Mouse (Mus musculus): Measurements from ENCODE around the gene Cln6. TPM values are rescaled to one million over a fixed set of nuclear protein-coding genes. Genes with fewer than 3 reads are reported as not detected.

Cln6 gene
- total and polyA plus RNA-seq, 3 experiments = 29.4 to 52.1 TPM; not detected in 1

GRCm38 (mm10) chr9:62825791-62826393 is 12.7 kb upstream of the Cln6 start:
- Histone ChIP-seq H3K4me1 (ENCODE audit: control insufficient read depth in 1 of 2, insufficient read depth in 2 of 2, low read length in 2 of 2) (peaks cover 8 to 22% of the 10 kb centered on the region in 2 experiments), H3K27ac (ENCODE audit: control insufficient read depth, low read depth, low read length) (peak overlapping the region; percentile 90), H3K79me2 (ENCODE audit: control insufficient read depth, insufficient read depth, low read length, poor library complexity) (no peaks in the 10 kb centered on the region; the same call in 1 of the 2 replicates), H3K36me3 (ENCODE audit: control insufficient read depth in 1 of 2, insufficient read depth in 2 of 2, low read length in 2 of 2) (peaks cover 0 to 15% of the 10 kb centered on the region in 2 experiments; a peak in 2 of 4 replicates), H3K9ac (ENCODE audit: control insufficient read depth, low read depth, low read length, poor library complexity, severe bottlenecking) (peak overlapping the region; percentile 74), H3K27me3 (ENCODE audit: control insufficient read depth in 1 of 2, insufficient read depth in 2 of 2, low read length in 2 of 2) (no peaks in the 10 kb centered on the region), H3K4me3 (ENCODE audit: control insufficient read depth in 1 of 2, insufficient read depth in 1 of 2, low read depth in 2 of 2, low read length in 2 of 2) (peak overlapping the region; percentile 25 to 28), H3K9me3 (replicated peaks; ENCODE audit: insufficient read depth, low read length) (no peaks in the 10 kb centered on the region)
- DNase-seq (ENCODE audit: low read depth, low spot score) = peak; percentile 91
- no peak for TF ChIP-seq POLR2AphosphoS2 (IDR thresholded peaks at IDR 0.05; ENCODE audit: low read length)
- no peak for TF ChIP-seq RCOR1 (IDR thresholded peaks at IDR 0.05; ENCODE audit: low read depth, low read length)
- no peak for TF ChIP-seq ZKSCAN1 (IDR thresholded peaks at IDR 0.05; ENCODE audit: low read depth, low read length)
- TF ChIP-seq BHLHE40 (IDR thresholded peaks at IDR 0.05; ENCODE audit: borderline replicate concordance, low read depth, low read length) = peak; percentile 23; the same call in 1 of the 2 replicates
- no peak for TF ChIP-seq UBTF (IDR thresholded peaks at IDR 0.05; ENCODE audit: borderline replicate concordance, insufficient read depth, low read depth, low read length)
- TF ChIP-seq ELF1 (IDR thresholded peaks at IDR 0.05; ENCODE audit: low read depth, low read length) = peak; percentile 79
- peak; percentile 43 for TF ChIP-seq ETS1 (IDR thresholded peaks at IDR 0.05; ENCODE audit: low read depth, low read length)
- peak in 1 of 2 experiments; percentile 77; a peak in 3 of 4 replicates for TF ChIP-seq POLR2A (IDR thresholded peaks at IDR 0.05; ENCODE audit: control insufficient read depth in 1 of 2, insufficient read depth in 1 of 2, low read depth in 1 of 2, low read length in 2 of 2, poor library complexity in 1 of 2)
- TF ChIP-seq CTCF (IDR thresholded peaks at IDR 0.05 in 2 of 3, conservative IDR thresholded peaks at IDR 0.05 in 1 of 3; ENCODE audit: control insufficient read depth in 1 of 3, insufficient read depth in 1 of 3, low read depth in 2 of 3, low read length in 3 of 3, poor library complexity in 1 of 3, severe bottlenecking in 1 of 3) = no peak
- peak; percentile 53 for TF ChIP-seq ZMIZ1 (IDR thresholded peaks at IDR 0.05; ENCODE audit: low read depth, low read length)
- no peak for TF ChIP-seq E2F4 (IDR thresholded peaks at IDR 0.05; ENCODE audit: borderline replicate concordance, low read depth, low read length)
- no peak for TF ChIP-seq GABPA (IDR thresholded peaks at IDR 0.05; ENCODE audit: low read depth, low read length)
- no peak for TF ChIP-seq MYB (IDR thresholded peaks at IDR 0.05; ENCODE audit: low read depth, low read length)
- peak; percentile 98 for TF ChIP-seq USF1 (IDR thresholded peaks at IDR 0.05; ENCODE audit: low read depth, low read length)
- peak; percentile 91 for TF ChIP-seq MAX (IDR thresholded peaks at IDR 0.05; ENCODE audit: low read length)
- no peak for TF ChIP-seq ZNF384 (IDR thresholded peaks at IDR 0.05; ENCODE audit: low read depth, low read length)
- no peak for TF ChIP-seq MEF2A (IDR thresholded peaks at IDR 0.05; ENCODE audit: extremely low read depth, insufficient replicate concordance, low read depth, low read length, poor library complexity, severe bottlenecking)
- TF ChIP-seq NRF1 (IDR thresholded peaks at IDR 0.05; ENCODE audit: insufficient read depth, low read depth, low read length, poor library complexity, severe bottlenecking) = no peak
- peak; percentile 18; the same call in 1 of the 2 replicates for TF ChIP-seq MYC (IDR thresholded peaks at IDR 0.05; ENCODE audit: low read depth, low read length)
- no peak for TF ChIP-seq JUND (IDR thresholded peaks at IDR 0.05; ENCODE audit: low read depth, low read length)
- TF ChIP-seq KAT2A (conservative IDR thresholded peaks at IDR 0.05; ENCODE audit: low read depth, low read length) = no peak
- TF ChIP-seq TCF12 (IDR thresholded peaks at IDR 0.05; ENCODE audit: low read depth, low read length) = peak; percentile 3
- TF ChIP-seq CHD1 (IDR thresholded peaks at IDR 0.05; ENCODE audit: low read depth, low read length) = no peak
- no peak for TF ChIP-seq GATA1 (IDR thresholded peaks at IDR 0.05; ENCODE audit: low read depth, low read length)
- no peak for TF ChIP-seq MAFK (IDR thresholded peaks at IDR 0.05; ENCODE audit: borderline replicate concordance, low read depth, low read length)
- peak; percentile 79 for TF ChIP-seq TBP (IDR thresholded peaks at IDR 0.05; ENCODE audit: low read depth, low read length)
- TF ChIP-seq SMC3 (IDR thresholded peaks at IDR 0.05; ENCODE audit: low read depth, low read length) = no peak
- no peak for TF ChIP-seq ZC3H11A (IDR thresholded peaks at IDR 0.05; ENCODE audit: low read depth, low read length)
- peak; percentile 54 for TF ChIP-seq MXI1 (IDR thresholded peaks at IDR 0.05; ENCODE audit: low read depth, low read length)
- TF ChIP-seq NELFE (IDR thresholded peaks at IDR 0.05; ENCODE audit: low read depth, low read length) = peak; percentile 69
- TF ChIP-seq SIN3A (IDR thresholded peaks at IDR 0.05; ENCODE audit: low read length) = peak; percentile 65
- no peak for TF ChIP-seq CHD2 (IDR thresholded peaks at IDR 0.05; ENCODE audit: low read length)
- no peak for TF ChIP-seq TAL1 (IDR thresholded peaks at IDR 0.05; ENCODE audit: low read length)
- peak; percentile 72 to 86 for TF ChIP-seq USF2 (IDR thresholded peaks at IDR 0.05; ENCODE audit: borderline replicate concordance in 1 of 2, insufficient read depth in 1 of 2, low read depth in 1 of 2, low read length in 2 of 2)
- TF ChIP-seq RAD21 (IDR thresholded peaks at IDR 0.05; ENCODE audit: low read depth, low read length) = no peak
- peak; percentile 51 for TF ChIP-seq HCFC1 (IDR thresholded peaks at IDR 0.05; ENCODE audit: low read depth, low read length)
- no peak for TF ChIP-seq MAZ (IDR thresholded peaks at IDR 0.05; ENCODE audit: low read depth, low read length)

Measured in MEL (cell line).